In the genomic region with DNA sequence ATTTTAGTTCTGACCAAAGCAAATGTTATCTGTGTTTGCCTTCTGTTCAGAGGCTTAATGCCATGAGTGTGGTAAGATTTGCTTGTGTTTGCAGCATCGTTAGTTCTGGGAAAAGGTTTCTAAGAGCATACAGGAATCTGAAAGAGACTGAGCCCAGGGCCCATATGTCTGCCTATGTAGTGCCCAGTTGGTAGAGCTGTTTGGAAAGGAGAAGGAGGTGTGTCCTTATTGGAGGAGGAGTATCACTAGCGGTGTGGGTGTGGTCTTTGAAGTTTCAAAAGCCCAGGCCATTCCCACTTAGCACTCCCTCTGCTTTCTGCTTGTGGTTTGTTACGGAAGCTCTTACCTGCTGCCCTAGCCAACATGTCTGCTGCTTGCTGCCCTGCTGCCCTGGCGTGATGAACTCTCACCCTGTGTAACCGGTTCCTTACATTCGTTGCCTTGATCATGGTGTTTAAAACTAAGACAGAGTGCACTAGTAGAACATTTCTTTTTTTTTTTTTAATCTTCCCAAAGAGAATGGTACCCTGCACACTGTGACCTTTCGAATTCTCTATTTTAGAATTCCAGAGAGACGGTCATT, we compare ENCODE assay signal across 21 mouse cellular contexts. TPM values are rescaled to one million over a fixed set of nuclear protein-coding genes. Genes with fewer than 3 reads are reported as not detected.
DNase-seq lines count a peak whose midpoint lies in the region; ATAC-seq and TF ChIP-seq lines count a peak whose summit lies in the region.
"Had no signal": no experiment of that assay in that cellular context is flagged by ENCODE, and none has a peak within 500 bp of the region (broad histone marks: within the 10 kb centered on the region; RNA-seq: fewer than 3 reads in every experiment).

No protein-coding gene starts in this region.

- ATAC-seq in kidney, embryonic 14.5 days (ENCODE audit: low FRiP score, low TSS enrichment), result 0 out of 2 replicates have a peak, but pooled peaks have one; percentile 12
- ATAC-seq in intestine, postnatal 0 days, result peak; percentile 31; the same call in 1 of the 2 replicates
- peak; percentile 64 for ATAC-seq in megakaryocyte progenitor cell, adult 5-6 weeks (replicated peaks; ENCODE audit: poor library complexity)
- ATAC-seq in midbrain, embryonic 13.5 days, result no peak
- ATAC-seq in megakaryocyte, adult 5-6 weeks (ENCODE audit: poor library complexity, severe bottlenecking), result no peak
- ATAC-seq: forebrain, embryonic 15.5 days had no signal

- no peaks in the 10 kb centered on the region for H3K36me3 ChIP-seq in kidney, embryonic 14.5 days (ENCODE audit: control insufficient read depth, insufficient read depth, low read length)
- H3K36me3 ChIP-seq in ES-E14 (ENCODE audit: control insufficient read depth, insufficient read depth, low read length, poor library complexity, severe bottlenecking), result no peaks in the 10 kb centered on the region; the same call in 1 of the 2 replicates
- H3K36me3 ChIP-seq in intestine, postnatal 0 days (ENCODE audit: control insufficient read depth, insufficient read depth), result no peaks in the 10 kb centered on the region
- no peaks in the 10 kb centered on the region for H3K36me3 ChIP-seq in midbrain, embryonic 13.5 days
- H3K36me3 ChIP-seq: forebrain, embryonic 15.5 days; heart, embryonic 13.5 days; midbrain, embryonic 12.5 days; neural tube, embryonic 12.5 days had no signal

- in situ Hi-C loops in ES-E14 (cut with MboI; ENCODE audit: low sequenced_read_pairs in 2 of 2, unreplicated experiment in 2 of 2), result no loop called here

- no peak overlapping the region for H3K9ac ChIP-seq in kidney, embryonic 14.5 days (ENCODE audit: low read depth, low read length)
- H3K9ac ChIP-seq in ES-E14 (ENCODE audit: insufficient read depth, low read depth, low read length, poor library complexity, severe bottlenecking), result no peak overlapping the region
- no peak overlapping the region for H3K9ac ChIP-seq in intestine, postnatal 0 days (ENCODE audit: low read depth, low read length)
- no peak overlapping the region for H3K9ac ChIP-seq in midbrain, embryonic 13.5 days (replicated peaks)
- H3K9ac ChIP-seq: forebrain, embryonic 15.5 days; heart, embryonic 13.5 days; hindbrain, embryonic 14.5 days; midbrain, embryonic 12.5 days; neural tube, embryonic 12.5 days had no signal

- H3K9me3 ChIP-seq in kidney, embryonic 14.5 days (ENCODE audit: control insufficient read depth, low read length), result no peaks in the 10 kb centered on the region
- no peaks in the 10 kb centered on the region for H3K9me3 ChIP-seq in ES-E14 (ENCODE audit: control insufficient read depth, insufficient read depth, low read depth, low read length)
- H3K9me3 ChIP-seq in intestine, postnatal 0 days (ENCODE audit: control insufficient read depth), result no peaks in the 10 kb centered on the region
- no peaks in the 10 kb centered on the region for H3K9me3 ChIP-seq in midbrain, embryonic 13.5 days
- H3K9me3 ChIP-seq: forebrain, embryonic 15.5 days; midbrain, embryonic 12.5 days; neural tube, embryonic 12.5 days had no signal

- no peak overlapping the region for H3K4me2 ChIP-seq in kidney, embryonic 14.5 days (replicated peaks; ENCODE audit: low read depth, low read length)
- H3K4me2 ChIP-seq in intestine, postnatal 0 days (replicated peaks; ENCODE audit: low read depth), result peak overlapping the region; percentile 22; the same call in 1 of the 2 replicates
- no peak overlapping the region for H3K4me2 ChIP-seq in midbrain, embryonic 13.5 days (replicated peaks)
- H3K4me2 ChIP-seq: forebrain, embryonic 15.5 days; heart, embryonic 13.5 days; hindbrain, embryonic 14.5 days; midbrain, embryonic 12.5 days; neural tube, embryonic 12.5 days had no signal

- no peak overlapping the region for H3K4me3 ChIP-seq in kidney, embryonic 14.5 days (ENCODE audit: low read length)
- H3K4me3 ChIP-seq in ES-E14 (ENCODE audit: insufficient read depth in 1 of 2, low read depth in 1 of 2, low read length in 2 of 2, poor library complexity in 1 of 2, severe bottlenecking in 1 of 2), result peak overlapping the region in 1 of 2 experiments; percentile 32; a peak in 1 of 4 replicates
- H3K4me3 ChIP-seq in intestine, postnatal 0 days (ENCODE audit: low read depth, low read length), result no peak overlapping the region
- H3K4me3 ChIP-seq in midbrain, embryonic 13.5 days (replicated peaks), result no peak overlapping the region
- H3K4me3 ChIP-seq: forebrain, embryonic 15.5 days; heart, embryonic 13.5 days; left cerebral cortex, adult 2 months; midbrain, embryonic 12.5 days; neural tube, embryonic 12.5 days had no signal

- DNase-seq in kidney, postnatal 14 days, result no peak
- DNase-seq in ES-E14 (ENCODE audit: low read depth, low spot score), result peak; percentile 50
- DNase-seq in gastrocnemius, adult 8-10 months (ENCODE audit: low spot score in 2 of 2), result no peak
- DNase-seq: cerebellum, adult 18-20 months; gastrocnemius, postnatal 14 days; kidney, adult 8-10 months; liver; retina, postnatal 1 day had no signal

- no peak for TF ChIP-seq CTCF in intestine, postnatal 0 days (IDR thresholded peaks at IDR 0.05; ENCODE audit: low read depth)

- WGBS in kidney, embryonic 14.5 days, result 72% methylated on average over 8 of the region's 8 CpGs
- 54% methylated on average over 8 of the region's 8 CpGs for WGBS in intestine, postnatal 0 days
- 83% methylated on average over 8 of the region's 8 CpGs for WGBS in midbrain, embryonic 13.5 days

- no peak overlapping the region for H3K27ac ChIP-seq in kidney, embryonic 14.5 days (ENCODE audit: low read depth, low read length)
- H3K27ac ChIP-seq in ES-E14 (ENCODE audit: insufficient read depth, low read depth, low read length, poor library complexity, severe bottlenecking), result no peak overlapping the region; the same call in 1 of the 2 replicates
- no peak overlapping the region for H3K27ac ChIP-seq in intestine, postnatal 0 days (ENCODE audit: low read depth, low read length)
- H3K27ac ChIP-seq in midbrain, embryonic 13.5 days, result no peak overlapping the region
- H3K27ac ChIP-seq: forebrain, embryonic 15.5 days; hindbrain, embryonic 14.5 days; left cerebral cortex, adult 2 months; midbrain, embryonic 12.5 days; neural tube, embryonic 12.5 days had no signal

- no peaks in the 10 kb centered on the region; the same call in 1 of the 2 replicates for H3K4me1 ChIP-seq in kidney, embryonic 14.5 days (ENCODE audit: control insufficient read depth, insufficient read depth, low read length)
- H3K4me1 ChIP-seq in ES-E14 (ENCODE audit: control insufficient read depth in 2 of 2, insufficient read depth in 2 of 2, low read length in 2 of 2, poor library complexity in 1 of 2), result peaks cover 7 to 20% of the 10 kb centered on the region in 2 experiments
- H3K4me1 ChIP-seq in intestine, postnatal 0 days (replicated peaks; ENCODE audit: control insufficient read depth, insufficient read depth, low read length), result no peaks in the 10 kb centered on the region
- peaks cover 5% of the 10 kb centered on the region; the same call in 1 of the 2 replicates for H3K4me1 ChIP-seq in midbrain, embryonic 13.5 days (replicated peaks)
- H3K4me1 ChIP-seq: forebrain, embryonic 15.5 days; midbrain, embryonic 12.5 days; neural tube, embryonic 12.5 days had no signal

- no peaks in the 10 kb centered on the region for H3K27me3 ChIP-seq in kidney, embryonic 14.5 days (ENCODE audit: control insufficient read depth, insufficient read depth, low read length)
- no peaks in the 10 kb centered on the region for H3K27me3 ChIP-seq in intestine, postnatal 0 days (replicated peaks; ENCODE audit: control insufficient read depth, insufficient read depth, low read length)
- H3K27me3 ChIP-seq in midbrain, embryonic 13.5 days, result no peaks in the 10 kb centered on the region
- H3K27me3 ChIP-seq: forebrain, embryonic 15.5 days; heart, embryonic 13.5 days; midbrain, embryonic 12.5 days; neural tube, embryonic 12.5 days had no signal

TF ChIP-seq in ES-E14, 5 proteins besides CTCF, POLR2A, EP300 and RAD21:
- TF ChIP-seq HCFC1 (IDR thresholded peaks at IDR 0.05; ENCODE audit: borderline replicate concordance, insufficient read depth, low read length) (no peak), ZNF384 (IDR thresholded peaks at IDR 0.05; ENCODE audit: low read depth, low read length) (peak; percentile 68)

RNA-seq across cellular contexts. Expression of a gene that starts 48.3 kb away (rescaled TPM):
- not detected in 2 replicates for polyA plus RNA-seq in kidney, embryonic 14.5 days (2014; fragmentation: Nextera tagmentation; extraction: Ambion mirVana)
- 45.5 and 51.4 TPM in 2 replicates for total RNA-seq in ES-E14 (2012; rRNA removed)
- polyA plus RNA-seq in intestine, postnatal 0 days (2015; fragmentation: Nextera tagmentation; extraction: Ambion mirVana), result 0.09 and 0.16 TPM in 2 replicates
- total RNA-seq in megakaryocyte progenitor cell, adult 5-6 weeks (2015), result not detected in 2 replicates
- total RNA-seq in megakaryocyte progenitor cell, adult 5-6 weeks (2017), result not detected in 2 replicates
- polyA plus RNA-seq in midbrain, embryonic 13.5 days (2015; fragmentation: Nextera tagmentation; extraction: Ambion mirVana), result not detected in 2 replicates
- not detected in 2 replicates for total RNA-seq in megakaryocyte, adult 5-6 weeks (2015)
- not detected in 2 replicates for total RNA-seq in megakaryocyte, adult 5-6 weeks (2017)
- not detected for total RNA-seq in gastrocnemius, adult 8-10 months (2022)
- total RNA-seq: left cerebral cortex, adult 2 months had no signal
- polyA plus RNA-seq: C2C12; forebrain, embryonic 15.5 days; midbrain, embryonic 12.5 days; small intestine, adult 2 months had no signal

Comparison
In these comparisons a context has a peak if more than half of its experiments do, and no peak if none do; other contexts are left out.
1. ATAC-seq: peak in kidney, embryonic 14.5 days (single experiment), intestine, postnatal 0 days (single experiment) and megakaryocyte progenitor cell, adult 5-6 weeks (single experiment); none in midbrain, embryonic 13.5 days (single experiment) and megakaryocyte, adult 5-6 weeks (single experiment).
2. RNA of a gene that starts 48.3 kb away (total RNA-seq): 45.5 to 51.4 TPM in ES-E14; not detected in gastrocnemius, adult 8-10 months, not detected in megakaryocyte progenitor cell, adult 5-6 weeks and not detected in megakaryocyte, adult 5-6 weeks; every median in the first group is over 10 times any median in the second.